Mouse (Mus musculus): ENCODE data around the gene Radil. TPM values are rescaled to one million over a fixed set of nuclear protein-coding genes. Genes with fewer than 3 reads are reported as not detected.

Gene Radil
- not detected in 2 replicates for total RNA-seq (2015)
- not detected in 2 replicates for total RNA-seq (2017)

- peak; percentile 85 for ATAC-seq (ENCODE audit: poor library complexity, severe bottlenecking)
These were observed at the start of gene Radil for GRCm38 (mm10) chr5:142550706-142551652. Gene Radil (minus strand): TSS chr5:142551098.

- no peak for ATAC-seq (ENCODE audit: poor library complexity, severe bottlenecking)
These were observed 46.9 kb upstream of the Radil start for GRCm38 (mm10) chr5:142597648-142598390.

GRCm38 (mm10) chr5:142596723-142597122 is 45.8 kb upstream of the Radil start:
- ATAC-seq (ENCODE audit: poor library complexity, severe bottlenecking): no peak

- ATAC-seq (ENCODE audit: poor library complexity, severe bottlenecking): no peak
These were observed 44.8 kb upstream of the Radil start for GRCm38 (mm10) chr5:142595698-142596097.

- ATAC-seq (ENCODE audit: poor library complexity, severe bottlenecking): no peak
These were observed 40.2 kb upstream of the Radil start for GRCm38 (mm10) chr5:142590953-142591616.

GRCm38 (mm10) chr5:142583616-142584126 is 32.8 kb upstream of the Radil start:
- no peak for ATAC-seq (ENCODE audit: poor library complexity, severe bottlenecking)

DNA sequence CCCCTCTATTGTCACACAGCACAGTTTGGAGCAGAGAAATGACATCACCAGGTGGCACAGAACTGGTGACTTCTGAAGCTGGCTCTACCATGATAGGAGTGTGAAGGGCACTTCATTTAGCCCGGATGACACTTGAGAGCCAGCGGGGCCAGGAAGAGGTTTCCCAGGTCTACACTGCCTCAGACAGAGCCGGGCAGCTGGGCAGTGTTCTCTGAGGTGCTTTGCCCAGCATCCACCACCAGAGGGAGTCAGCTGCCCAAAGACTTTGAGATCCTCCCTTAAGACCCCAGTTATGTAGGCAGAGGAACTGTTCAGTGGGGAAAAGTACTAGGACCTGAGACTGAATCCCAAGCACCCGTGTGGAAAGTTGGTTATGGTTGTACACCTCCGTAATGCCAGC is 30.6 kb upstream of the Radil start:
- ATAC-seq (ENCODE audit: poor library complexity, severe bottlenecking): peak; percentile 38; the same call in 1 of the 2 replicates

DNA sequence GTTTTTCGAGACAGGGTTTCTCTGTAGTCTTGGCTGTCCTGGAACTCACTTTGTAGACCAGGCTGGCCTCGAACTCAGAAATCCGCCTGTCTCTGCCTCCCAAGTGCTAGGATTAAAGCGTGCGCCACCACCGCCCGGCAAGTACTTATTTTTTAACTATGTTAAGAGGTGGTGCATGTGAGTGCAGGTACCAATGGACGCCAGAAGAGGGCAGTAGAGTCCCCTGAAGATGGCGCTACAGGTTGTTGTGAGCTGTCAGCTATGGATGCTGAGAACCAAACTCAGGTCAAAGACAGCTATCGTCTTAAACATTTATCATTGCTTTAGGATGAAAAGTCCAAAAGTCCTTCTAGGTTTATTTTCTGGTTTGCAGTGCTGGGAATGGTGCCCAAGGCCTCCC is 27.3 kb upstream of the Radil start:
- ATAC-seq (ENCODE audit: poor library complexity, severe bottlenecking): no peak

DNA sequence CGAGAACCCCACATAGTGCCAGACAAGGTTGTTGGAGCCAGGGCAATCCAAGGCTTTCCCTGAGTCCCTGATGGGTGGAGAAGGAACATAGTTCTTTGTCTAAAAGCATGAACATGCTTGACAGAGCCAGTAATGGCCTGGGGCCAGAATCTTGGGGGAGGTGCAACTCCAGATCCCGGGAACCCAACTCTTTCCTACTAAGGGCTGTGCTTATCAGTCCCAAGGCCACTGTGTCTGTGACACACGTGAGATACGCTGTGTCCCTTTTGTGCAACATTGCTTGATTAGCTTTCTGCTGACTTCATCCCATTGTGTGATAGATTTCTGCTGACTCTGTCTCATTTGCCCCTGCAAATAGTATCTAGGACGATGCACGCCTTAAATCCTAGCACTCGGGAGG is 25.9 kb upstream of the Radil start:
- ATAC-seq (ENCODE audit: poor library complexity, severe bottlenecking): no peak

DNA sequence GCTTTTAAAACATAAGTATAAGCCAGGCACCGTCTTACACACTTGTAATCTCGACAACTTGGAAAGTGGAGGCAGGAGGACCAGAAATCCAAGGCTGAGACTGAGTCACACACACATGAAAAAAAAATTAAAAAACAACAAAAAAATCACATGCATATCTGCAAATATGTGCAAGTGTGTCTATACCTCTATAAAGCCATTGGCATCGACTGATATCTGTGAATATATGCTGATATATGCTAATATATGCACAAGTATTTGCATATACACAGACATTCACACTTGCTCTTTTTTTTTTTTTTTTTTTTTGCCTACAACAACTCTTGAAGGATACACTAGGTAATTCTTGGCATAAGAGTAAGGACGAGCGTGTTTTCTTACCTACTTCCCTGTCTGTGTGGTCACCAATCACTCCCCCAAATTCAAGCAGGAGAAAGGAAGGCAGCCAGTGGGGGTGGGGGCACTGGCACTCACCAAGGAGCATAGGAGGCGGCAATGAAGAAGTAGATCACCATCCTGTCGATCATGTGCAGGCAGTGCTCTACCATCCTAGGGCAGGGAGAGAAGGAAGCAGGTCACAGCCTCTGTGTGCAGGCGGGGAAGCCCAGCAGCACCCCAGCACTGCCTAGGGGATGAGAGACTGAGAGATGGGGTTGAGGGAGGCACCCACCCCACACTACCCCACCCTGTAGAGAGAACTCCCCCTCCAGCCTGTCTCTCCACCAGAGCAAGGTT is 23.6 kb upstream of the Radil start:
- ATAC-seq (ENCODE audit: poor library complexity, severe bottlenecking): no peak

GRCm38 (mm10) chr5:142564606-142565005 is 13.7 kb upstream of the Radil start:
- ATAC-seq (ENCODE audit: poor library complexity, severe bottlenecking): no peak

DNA sequence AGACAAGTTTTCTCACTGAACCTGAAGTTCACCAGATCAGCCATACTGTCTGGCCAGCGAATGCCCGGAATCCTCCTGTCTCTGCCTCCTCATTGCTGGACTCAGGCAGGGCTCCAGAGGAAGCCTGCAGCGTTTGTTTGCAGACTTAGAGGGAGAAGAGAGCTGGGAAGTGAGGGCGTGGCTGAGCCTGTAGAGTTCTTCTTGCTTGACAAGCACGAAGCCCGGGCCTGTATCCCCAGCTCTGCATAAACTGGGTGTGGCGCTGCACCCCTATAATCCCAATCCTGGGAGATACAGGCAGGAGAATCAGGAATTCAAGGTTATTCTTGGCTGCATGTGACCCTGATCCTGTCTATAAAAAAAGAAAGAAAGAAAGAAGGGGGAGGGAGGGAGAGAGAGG is 9.4 kb upstream of the Radil start:
- no peak for ATAC-seq (ENCODE audit: poor library complexity, severe bottlenecking)

DNA sequence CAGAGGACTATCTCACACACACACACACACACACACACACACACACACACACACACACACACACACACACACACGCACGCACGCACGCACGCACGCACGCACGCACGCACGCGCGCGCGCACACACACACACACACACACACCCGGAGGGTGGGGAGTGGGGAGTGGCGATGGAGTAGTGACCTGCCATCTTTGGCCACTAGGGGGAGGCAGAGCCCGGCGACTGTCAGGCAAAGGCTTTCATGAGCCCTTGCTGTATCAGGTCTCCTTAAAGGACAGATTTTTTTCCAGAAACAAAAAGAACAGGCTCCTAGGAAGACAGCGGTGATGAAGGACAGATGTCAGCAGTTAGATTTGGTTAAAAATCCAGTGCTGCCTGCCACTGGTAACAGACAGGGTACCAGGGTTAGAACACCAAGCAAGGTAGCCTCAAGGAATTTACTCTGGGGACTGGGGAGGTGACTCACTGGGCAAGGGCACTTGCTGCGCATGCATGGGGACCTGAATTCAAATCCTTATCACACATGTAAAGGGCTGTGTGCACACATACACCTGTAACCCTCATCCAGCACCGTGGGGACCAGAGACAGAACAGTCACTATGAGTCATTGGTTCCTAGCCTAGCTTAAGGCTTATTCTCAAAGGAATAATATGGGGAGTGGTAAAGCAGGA is 6.6 kb upstream of the Radil start:
- ATAC-seq (ENCODE audit: poor library complexity, severe bottlenecking): peak; percentile 88

DNA sequence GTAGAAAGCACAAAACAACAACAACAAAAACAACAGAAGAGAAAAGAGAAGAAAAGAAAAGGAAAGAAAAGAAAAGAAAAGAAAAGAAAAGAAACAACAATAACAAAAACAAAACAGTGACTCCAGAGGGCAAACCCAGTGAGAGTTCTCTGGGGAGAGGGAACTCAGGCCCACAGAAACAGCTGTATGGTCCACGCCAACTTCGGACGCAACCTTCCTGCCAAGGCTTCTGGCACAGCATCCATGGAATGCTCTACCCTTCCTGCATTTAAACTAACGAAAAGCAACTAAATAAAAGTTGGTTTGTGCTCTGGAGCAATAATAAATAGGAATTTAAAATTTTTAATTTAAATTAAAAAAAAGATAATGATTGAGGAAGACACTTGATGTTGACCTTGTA is 5.8 kb upstream of the Radil start:
- no peak for ATAC-seq (ENCODE audit: poor library complexity, severe bottlenecking)

DNA sequence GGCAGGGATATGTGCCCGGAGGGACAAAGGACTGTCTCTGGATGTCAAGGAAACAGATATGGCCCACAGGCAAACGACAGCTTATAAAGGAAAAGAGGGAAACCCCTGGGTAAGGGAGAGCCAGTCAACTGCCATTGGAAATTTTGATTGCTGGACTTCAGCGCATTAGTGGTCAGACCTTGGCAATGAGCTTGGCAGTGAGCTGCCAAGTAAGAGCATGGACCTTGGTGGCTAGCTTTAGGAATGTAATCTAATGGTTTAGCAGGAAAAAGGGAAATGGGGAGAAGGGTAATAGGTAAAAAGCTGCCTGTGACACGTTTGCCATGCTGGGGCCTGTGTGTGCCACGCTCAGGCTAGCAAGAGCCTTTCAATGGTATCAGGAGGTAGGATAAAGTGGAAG is 5.0 kb upstream of the Radil start:
- no peak for ATAC-seq (ENCODE audit: poor library complexity, severe bottlenecking)

DNA sequence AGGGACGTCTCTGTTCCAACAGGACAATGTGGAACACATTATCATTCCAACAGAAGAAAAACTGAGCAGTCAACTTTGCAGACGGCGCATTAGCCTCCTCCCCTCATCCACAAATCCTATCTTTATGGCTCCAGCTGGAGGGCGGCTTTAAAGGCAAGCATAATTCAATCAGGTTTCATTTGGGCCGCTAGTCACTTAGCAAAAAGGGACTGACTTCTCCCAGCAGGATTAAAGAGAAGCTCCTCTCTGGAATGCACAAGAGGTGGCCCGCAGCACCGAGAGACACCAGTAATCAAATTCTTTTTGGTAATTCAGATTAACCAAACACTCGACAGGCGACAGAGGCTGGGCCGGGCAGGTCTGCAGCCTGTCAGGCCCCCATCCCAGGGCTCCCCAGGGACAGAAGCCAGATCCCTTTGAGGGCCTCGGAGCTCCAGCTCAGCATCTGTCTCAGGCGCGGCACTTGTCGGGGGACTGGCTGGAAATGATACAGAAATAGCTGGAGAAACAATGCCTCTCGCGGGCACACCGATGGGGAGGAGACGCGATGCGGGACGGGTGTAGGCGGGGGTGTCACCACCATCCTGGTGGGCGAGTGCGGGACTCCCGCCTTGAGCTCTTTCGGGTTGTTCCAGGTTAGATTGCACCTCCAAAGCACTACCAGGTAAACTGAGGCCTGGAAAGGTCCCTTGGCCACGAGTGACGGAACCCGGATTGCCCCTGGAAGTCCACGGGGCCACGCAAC is 765 bp downstream of the Radil start:
- ATAC-seq (ENCODE audit: poor library complexity, severe bottlenecking): no peak

DNA sequence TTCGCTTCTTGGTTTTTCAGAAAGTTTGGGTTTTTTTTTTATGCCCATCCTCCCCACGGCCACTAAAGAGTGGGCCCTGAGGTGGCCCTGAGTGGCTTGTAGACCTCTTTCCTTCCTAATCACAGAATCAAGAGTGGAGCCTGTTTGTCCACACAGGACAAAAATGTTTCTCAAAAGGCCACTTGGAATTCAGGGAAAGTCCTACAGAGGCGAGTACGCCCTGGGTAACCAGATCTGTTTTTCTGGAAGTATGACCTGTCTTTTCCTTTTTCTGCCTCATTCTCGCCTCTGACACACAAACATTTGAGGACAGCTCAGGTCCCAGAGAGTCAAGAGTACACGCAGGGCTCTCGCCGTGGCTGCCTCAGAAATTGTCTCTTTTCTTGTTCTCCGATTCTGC is 1.5 kb downstream of the Radil start:
- ATAC-seq (ENCODE audit: poor library complexity, severe bottlenecking): no peak

- ATAC-seq (ENCODE audit: poor library complexity, severe bottlenecking): no peak
These were observed 3.8 kb downstream of the Radil start for GRCm38 (mm10) chr5:142547066-142547465.

GRCm38 (mm10) chr5:142546344-142546743 is 4.6 kb downstream of the Radil start:
- no peak for ATAC-seq (ENCODE audit: poor library complexity, severe bottlenecking)
